Mouse (Mus musculus) MEL (cell line): ENCODE measurements around the gene Rbbp9. TPM values are rescaled to one million over a fixed set of nuclear protein-coding genes. Genes with fewer than 3 reads are reported as not detected.

ENCODE experiments used
- DNase-seq: peaks from one replicate; pipeline ENCODE4 v3.0.0; 2011; ENCODE audit warnings: low read depth, low spot score
- H3K27ac ChIP-seq: 2 replicates; pipeline ENCODE4 v1.5.1; 2012; ENCODE audit warnings: low read depth, mild to moderate bottlenecking, control low read depth, low read length, moderate library complexity; ENCODE audit not compliant: control insufficient read depth
- H3K27me3 ChIP-seq, 2 experiments: fragments of 150-350 bp in 1 of 2; sonication (generic) in 1 of 2; 2 replicates each; pipeline ENCODE4 v1.6.1; 2012; ENCODE audit warnings: low read length in 2 of 2, mild to moderate bottlenecking in 2 of 2, improper control_type of control experiment in 1 of 2, moderate library complexity in 1 of 2; ENCODE audit not compliant: insufficient read depth in 2 of 2, control insufficient read depth in 1 of 2
- H3K36me3 ChIP-seq, 2 experiments: 2 replicates each; pipeline ENCODE4 v1.6.1; 2012 to 2014; ENCODE audit warnings: low read length in 2 of 2, improper control_type of control experiment in 1 of 2, inconsistent platforms in 1 of 2, mild to moderate bottlenecking in 1 of 2; ENCODE audit not compliant: insufficient read depth in 2 of 2, control insufficient read depth in 1 of 2
- H3K4me1 ChIP-seq, 2 experiments: fragments of 150-350 bp in 1 of 2; sonication (generic) in 1 of 2; 2 replicates each; pipeline ENCODE4 v1.6.1; 2012; ENCODE audit warnings: low read length in 2 of 2, improper control_type of control experiment in 1 of 2, mild to moderate bottlenecking in 1 of 2; ENCODE audit not compliant: insufficient read depth in 2 of 2, control insufficient read depth in 1 of 2
- H3K4me3 ChIP-seq, 2 experiments: fragments of 150-350 bp in 1 of 2; sonication (generic) in 1 of 2; 2 replicates each; pipeline ENCODE4 v1.5.1; 2012; ENCODE audit warnings: low read depth in 2 of 2, low read length in 2 of 2, mild to moderate bottlenecking in 2 of 2, moderate library complexity in 2 of 2, control low read depth in 1 of 2, improper control_type of control experiment in 1 of 2; ENCODE audit not compliant: control insufficient read depth in 1 of 2, insufficient read depth in 1 of 2
- H3K79me2 ChIP-seq: 2 replicates; pipeline ENCODE4 v1.6.1; 2012; ENCODE audit warnings: mild to moderate bottlenecking, low read length, moderate library complexity; ENCODE audit not compliant: control insufficient read depth, poor library complexity, insufficient read depth
- H3K9ac ChIP-seq: 2 replicates; pipeline ENCODE4 v1.6.1; 2012; ENCODE audit warnings: low read depth, mild to moderate bottlenecking, control low read depth, low read length, moderate library complexity; ENCODE audit not compliant: control insufficient read depth, poor library complexity, severe bottlenecking
- H3K9me3 ChIP-seq: fragments of 150-350 bp; sonication (generic); replicated peaks from 2 replicates; pipeline ENCODE4 v1.6.1; 2012; ENCODE audit warnings: mild to moderate bottlenecking, low read length, improper control_type of control experiment, moderate library complexity; ENCODE audit not compliant: insufficient read depth
- BHLHE40 ChIP-seq: IDR thresholded peaks from 2 replicates; pipeline ENCODE4 v1.6.1; 2012; ENCODE audit warnings: low read depth, mild to moderate bottlenecking, inconsistent platforms, low read length, improper control_type of control experiment, borderline replicate concordance
- CHD2 ChIP-seq: IDR thresholded peaks from 2 replicates; pipeline ENCODE4 v1.6.1; 2011; ENCODE audit warnings: low read length, improper control_type of control experiment
- CTCF ChIP-seq, 3 experiments: IDR thresholded peaks in 2 of 3; conservative IDR thresholded peaks in 1 of 3; 2 replicates each; pipeline ENCODE4 v1.5.1; 2011 to 2012; ENCODE audit warnings: low read length in 3 of 3, low read depth in 2 of 3, mild to moderate bottlenecking in 2 of 3, improper control_type of control experiment in 1 of 3, inconsistent platforms in 1 of 3, mixed read lengths in 1 of 3, moderate library complexity in 1 of 3; ENCODE audit not compliant: control insufficient read depth in 1 of 3, insufficient read depth in 1 of 3, poor library complexity in 1 of 3, severe bottlenecking in 1 of 3
- E2F4 ChIP-seq: IDR thresholded peaks from 2 replicates; pipeline ENCODE4 v1.6.1; 2011; ENCODE audit warnings: low read depth, low read length, improper control_type of control experiment, borderline replicate concordance
- ELF1 ChIP-seq: IDR thresholded peaks from 2 replicates; pipeline ENCODE4 v1.6.1; 2014; ENCODE audit warnings: low read depth, mild to moderate bottlenecking, inconsistent platforms, low read length, improper control_type of control experiment, moderate library complexity
- ETS1 ChIP-seq: IDR thresholded peaks from 2 replicates; pipeline ENCODE4 v1.6.1; 2012; ENCODE audit warnings: low read depth, mild to moderate bottlenecking, inconsistent platforms, low read length, improper control_type of control experiment, moderate library complexity
- JUND ChIP-seq: IDR thresholded peaks from 2 replicates; pipeline ENCODE4 v1.6.1; 2011; ENCODE audit warnings: low read depth, mild to moderate bottlenecking, improper control_type of control experiment, low read length
- KAT2A ChIP-seq: conservative IDR thresholded peaks from 2 replicates; pipeline ENCODE4 v1.6.1; 2012; ENCODE audit warnings: low read depth, low read length, improper control_type of control experiment, inconsistent platforms
- MAX ChIP-seq: IDR thresholded peaks from 2 replicates; pipeline ENCODE4 v1.6.1; 2011; ENCODE audit warnings: low read length, improper control_type of control experiment
- MAZ ChIP-seq: IDR thresholded peaks from 2 replicates; pipeline ENCODE4 v1.6.1; 2012; ENCODE audit warnings: low read depth, mild to moderate bottlenecking, inconsistent platforms, low read length, improper control_type of control experiment
- MEF2A ChIP-seq: IDR thresholded peaks from 2 replicates; pipeline ENCODE4 v1.6.1; 2014; ENCODE audit warnings: low read depth, mild to moderate bottlenecking, inconsistent platforms, low read length, improper control_type of control experiment; ENCODE audit not compliant: poor library complexity, insufficient replicate concordance, severe bottlenecking; ENCODE audit errors: extremely low read depth
- MXI1 ChIP-seq: IDR thresholded peaks from 2 replicates; pipeline ENCODE4 v1.6.1; 2011; ENCODE audit warnings: mild to moderate bottlenecking, low read depth, low read length, improper control_type of control experiment
- NELFE ChIP-seq: IDR thresholded peaks from 2 replicates; pipeline ENCODE4 v1.6.1; 2011; ENCODE audit warnings: low read depth, low read length, improper control_type of control experiment
- NRF1 ChIP-seq: IDR thresholded peaks from 2 replicates; pipeline ENCODE4 v1.6.1; 2014; ENCODE audit warnings: low read depth, mild to moderate bottlenecking, inconsistent platforms, low read length, improper control_type of control experiment, moderate library complexity; ENCODE audit not compliant: poor library complexity, insufficient read depth, severe bottlenecking
- POLR2A ChIP-seq, 2 experiments: IDR thresholded peaks; 2 replicates each; pipeline ENCODE4 v1.6.1; 2011 to 2012; ENCODE audit warnings: low read length in 2 of 2, mild to moderate bottlenecking in 2 of 2, control low read depth in 1 of 2, improper control_type of control experiment in 1 of 2, low read depth in 1 of 2, moderate library complexity in 1 of 2; ENCODE audit not compliant: control insufficient read depth in 1 of 2, insufficient read depth in 1 of 2, poor library complexity in 1 of 2
- RCOR1 ChIP-seq: IDR thresholded peaks from 2 replicates; pipeline ENCODE4 v1.6.1; 2012; ENCODE audit warnings: low read depth, mild to moderate bottlenecking, inconsistent platforms, low read length, improper control_type of control experiment
- SMC3 ChIP-seq: IDR thresholded peaks from 2 replicates; pipeline ENCODE4 v1.6.1; 2011; ENCODE audit warnings: low read depth, low read length, improper control_type of control experiment
- TAL1 ChIP-seq: IDR thresholded peaks from 2 replicates; pipeline ENCODE4 v1.6.1; 2012; ENCODE audit warnings: mild to moderate bottlenecking, inconsistent platforms, low read length, moderate library complexity, mixed read lengths
- TBP ChIP-seq: IDR thresholded peaks from 2 replicates; pipeline ENCODE4 v1.8.0; 2011; ENCODE audit warnings: low read depth, low read length, improper control_type of control experiment
- TCF12 ChIP-seq: IDR thresholded peaks from 2 replicates; pipeline ENCODE4 v1.6.1; 2014; ENCODE audit warnings: low read depth, mild to moderate bottlenecking, inconsistent platforms, low read length, improper control_type of control experiment, moderate library complexity
- USF1 ChIP-seq: IDR thresholded peaks from 2 replicates; pipeline ENCODE4 v1.6.1; 2014; ENCODE audit warnings: low read depth, mild to moderate bottlenecking, inconsistent platforms, low read length, improper control_type of control experiment, moderate library complexity
- USF2 ChIP-seq, 2 experiments: IDR thresholded peaks; 2 replicates each; pipeline ENCODE4 v1.6.1; 2011 to 2012; ENCODE audit warnings: improper control_type of control experiment in 2 of 2, low read length in 2 of 2, borderline replicate concordance in 1 of 2, inconsistent platforms in 1 of 2, low read depth in 1 of 2, mild to moderate bottlenecking in 1 of 2; ENCODE audit not compliant: insufficient read depth in 1 of 2
- ZKSCAN1 ChIP-seq: IDR thresholded peaks from 2 replicates; pipeline ENCODE4 v1.6.1; 2012; ENCODE audit warnings: low read depth, mild to moderate bottlenecking, inconsistent platforms, low read length, improper control_type of control experiment, moderate library complexity
- ZMIZ1 ChIP-seq: IDR thresholded peaks from 2 replicates; pipeline ENCODE4 v1.6.1; 2012; ENCODE audit warnings: low read depth, mild to moderate bottlenecking, inconsistent platforms, low read length, improper control_type of control experiment, moderate library complexity
- ZNF384 ChIP-seq: IDR thresholded peaks from 2 replicates; pipeline ENCODE4 v1.6.1; 2012; ENCODE audit warnings: low read depth, mild to moderate bottlenecking, inconsistent platforms, low read length, improper control_type of control experiment
- polyA plus RNA-seq, 2 experiments: library from polyadenylated mRNA; stranded (reverse) in 1 of 2; unstranded in 1 of 2; fragments of >175 nt in 1 of 2; fragments of >200 nt in 1 of 2; gene quantifications; 2 replicates each; pipeline versions ENCODE4 v1.2.1 to v1.2.4; 2012; ENCODE audit warnings: low replicate concordance in 2 of 2, low read depth in 1 of 2; ENCODE audit not compliant: insufficient read length in 2 of 2, insufficient read depth in 1 of 2, missing spikeins in 1 of 2
- total RNA-seq: library from RNA; depleted of rRNA; stranded (reverse); fragments of 300-350 nt; gene quantifications from 2 replicates; pipeline ENCODE4 v1.2.3, GENCODE M21; 2012

Rbbp9 gene
- total and polyA plus RNA-seq, 3 experiments, result 0.08 to 0.15 TPM; not detected in 1

DNA sequence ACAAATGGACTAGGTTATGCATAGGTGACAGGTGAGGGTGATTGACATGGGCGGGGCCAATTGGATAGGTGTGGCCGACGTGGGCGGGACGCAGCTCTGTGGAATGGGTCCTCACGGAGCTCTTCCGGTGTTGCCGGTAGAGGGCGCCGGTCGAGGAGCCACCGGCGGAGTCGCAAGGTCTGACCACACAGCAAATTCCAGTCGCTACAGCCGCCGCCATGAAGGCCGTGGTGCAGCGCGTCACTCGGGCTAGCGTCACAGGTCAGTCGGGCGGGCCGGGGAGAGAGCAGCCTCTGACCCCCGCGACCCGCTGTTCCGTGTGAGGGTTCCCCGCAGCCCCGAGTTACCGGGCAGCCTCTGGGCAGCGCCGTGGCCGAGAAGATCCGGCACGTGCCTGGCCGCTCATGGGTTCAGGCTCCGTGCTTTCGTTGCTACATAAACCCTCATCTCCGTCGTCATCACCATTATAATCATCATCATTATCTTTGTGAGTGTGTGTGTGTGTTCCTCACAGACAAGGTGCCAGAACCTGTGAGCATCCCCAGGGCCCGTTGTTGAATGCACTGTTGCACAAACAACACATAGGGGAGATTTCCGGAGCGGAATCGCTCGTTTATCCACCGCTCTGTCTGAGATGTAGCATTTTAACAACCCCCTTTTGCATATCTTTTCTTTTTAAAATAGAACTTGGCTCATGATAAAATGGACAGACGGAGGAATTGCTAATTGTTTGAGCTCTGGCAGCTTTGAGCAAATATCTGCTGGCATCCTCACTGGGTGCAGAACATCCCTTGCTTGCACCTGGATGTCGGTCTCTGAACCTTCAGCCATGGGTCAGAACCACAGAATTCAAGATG is 49.4 kb upstream of the Rbbp9 start, which contains the start of gene Dtd1 (continued):
- peak; percentile 75 for TF ChIP-seq ELF1
- no peak for TF ChIP-seq ZNF384
- TF ChIP-seq CTCF (IDR thresholded peaks at IDR 0.05 in 2 of 3, conservative IDR thresholded peaks at IDR 0.05 in 1 of 3; ENCODE audit: control insufficient read depth in 1 of 3, insufficient read depth in 1 of 3, low read depth in 2 of 3, low read length in 3 of 3, poor library complexity in 1 of 3, severe bottlenecking in 1 of 3), result peak; percentile 51 to 85 (median 73); a peak in 5 of 6 replicates
- no peak for TF ChIP-seq TAL1
- peak; percentile 81 for TF ChIP-seq MAX
- TF ChIP-seq CHD2, result no peak
- no peak for TF ChIP-seq JUND
- peak; percentile 56 for TF ChIP-seq USF1
- no peak for TF ChIP-seq ZKSCAN1
- peak; percentile 80; the same call in 1 of the 2 replicates for TF ChIP-seq MXI1
- no peak for TF ChIP-seq MAZ
- TF ChIP-seq TCF12, result peak; percentile 25; the same call in 1 of the 2 replicates
- 0 out of 2 replicates have a peak, but pooled peaks have one; percentile 7 for TF ChIP-seq NRF1
- TF ChIP-seq ZMIZ1, result peak; percentile 71; the same call in 1 of the 2 replicates
- TF ChIP-seq BHLHE40, result peak; percentile 93
- no peak for TF ChIP-seq KAT2A
- TF ChIP-seq POLR2A (IDR thresholded peaks at IDR 0.05; ENCODE audit: control insufficient read depth in 1 of 2, insufficient read depth in 1 of 2, low read depth in 1 of 2, low read length in 2 of 2, poor library complexity in 1 of 2), result peak; percentile 82 to 84
- TF ChIP-seq ETS1, result no peak

DNA sequence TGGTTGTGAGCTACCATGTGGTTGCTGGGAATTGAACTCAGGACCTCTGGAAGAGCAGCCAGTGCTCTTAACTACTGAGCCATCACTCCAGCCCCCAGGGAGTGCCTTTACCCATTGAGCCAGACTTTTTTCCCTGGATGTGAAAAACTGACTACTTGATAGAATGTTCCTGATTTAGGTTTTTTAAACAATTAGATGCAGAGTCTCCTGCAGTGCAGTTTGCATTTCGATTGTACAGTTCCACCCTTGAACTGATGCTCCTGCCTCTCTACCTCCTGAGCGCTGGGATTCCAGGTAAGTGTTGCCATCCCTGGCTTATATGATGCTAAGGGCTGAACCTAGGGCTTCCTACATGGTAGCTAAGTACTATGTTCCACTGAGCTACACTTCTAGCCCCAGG is 47.3 kb upstream of the Rbbp9 start:
- TF ChIP-seq MAZ (no peak), CTCF (IDR thresholded peaks at IDR 0.05 in 2 of 3, conservative IDR thresholded peaks at IDR 0.05 in 1 of 3; ENCODE audit: control insufficient read depth in 1 of 3, insufficient read depth in 1 of 3, low read depth in 2 of 3, low read length in 3 of 3, poor library complexity in 1 of 3, severe bottlenecking in 1 of 3) (no peak), RCOR1 (no peak), NELFE (no peak), USF2 (IDR thresholded peaks at IDR 0.05; ENCODE audit: borderline replicate concordance in 1 of 2, insufficient read depth in 1 of 2, low read depth in 1 of 2, low read length in 2 of 2) (no peak), SMC3 (no peak), MAX (no peak), POLR2A (IDR thresholded peaks at IDR 0.05; ENCODE audit: control insufficient read depth in 1 of 2, insufficient read depth in 1 of 2, low read depth in 1 of 2, low read length in 2 of 2, poor library complexity in 1 of 2) (no peak), E2F4 (no peak), ZNF384 (no peak), MXI1 (no peak), TBP (no peak), ZKSCAN1 (no peak), MEF2A (no peak), KAT2A (no peak)
- H3K27me3 ChIP-seq, result no peaks in the 10 kb centered on the region
- peaks cover 0 to 3% of the 10 kb centered on the region in 2 experiments; a peak in 2 of 4 replicates for H3K4me1 ChIP-seq
- H3K9ac ChIP-seq, result no peak overlapping the region
- H3K4me3 ChIP-seq, result no peak overlapping the region
- no peak overlapping the region for H3K27ac ChIP-seq
- no peak for DNase-seq
- H3K36me3 ChIP-seq, result peaks cover 0 to 5% of the 10 kb centered on the region in 2 experiments; a peak in 2 of 4 replicates
- peaks cover 1% of the 10 kb centered on the region; the same call in 1 of the 2 replicates for H3K79me2 ChIP-seq
- no peaks in the 10 kb centered on the region for H3K9me3 ChIP-seq
